Mouse (Mus musculus) olfactory bulb, adult 2 months (tissue): ENCODE measurements around the gene Slc9a8.

Source experiments
- CTCF ChIP-seq: fragments of 200-500 bp; IDR thresholded peaks from 2 replicates; pipeline ENCODE4 v1.5.1; 2012; ENCODE audit warnings: low read depth, mild to moderate bottlenecking, low read length, moderate library complexity; ENCODE audit not compliant: insufficient read depth
- POLR2A ChIP-seq: fragments of 200-500 bp; IDR thresholded peaks from 2 replicates; pipeline ENCODE4 v1.6.1; 2012; ENCODE audit warnings: mild to moderate bottlenecking, low read depth, low read length, moderate library complexity; ENCODE audit not compliant: insufficient read depth

- TF ChIP-seq POLR2A, result no peak
- no peak for TF ChIP-seq CTCF
These were observed 54.1 kb downstream of the Slc9a8 start for GRCm38 (mm10) chr2:167475596-167475995.
